Mouse (Mus musculus): ENCODE measurements around the gene Ube2n. TPM values are rescaled to one million over a fixed set of nuclear protein-coding genes. Genes with fewer than 3 reads are reported as not detected.

The Ube2n gene
- polyA plus RNA-seq, 1 experiment: 66.2 TPM

DNA sequence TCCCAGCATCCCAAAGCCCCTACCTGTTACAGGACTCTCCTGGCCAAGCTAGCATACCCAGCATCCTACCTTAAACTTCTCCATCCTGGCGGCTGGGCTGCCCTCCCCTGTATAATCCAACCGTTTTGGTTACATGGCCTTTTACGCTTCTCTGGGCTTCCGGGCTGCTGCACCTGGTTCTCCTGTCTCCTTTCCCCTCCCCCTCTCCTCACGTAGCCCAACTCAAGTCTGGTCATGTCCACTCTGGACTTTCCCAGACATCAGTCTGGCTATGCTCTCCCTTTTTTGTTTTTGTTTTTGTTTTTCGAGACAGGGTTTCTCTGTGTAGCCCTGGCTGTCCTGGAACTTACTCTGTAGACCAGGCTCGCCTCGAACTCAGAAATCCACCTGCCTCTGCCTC, 2.3 kb upstream of the Ube2n start:
- TF ChIP-seq GATA1 (IDR thresholded peaks at IDR 0.05; ENCODE audit: low read length): no peak

GRCm38 (mm10) chr10:95513768-95514556, 983 bp upstream of the Ube2n start:
- TF ChIP-seq GATA1 (IDR thresholded peaks at IDR 0.05; ENCODE audit: low read length): no peak

GRCm38 (mm10) chr10:95515293-95515931, 467 bp downstream of the Ube2n start:
- no peak for TF ChIP-seq GATA1 (IDR thresholded peaks at IDR 0.05; ENCODE audit: low read length)

DNA sequence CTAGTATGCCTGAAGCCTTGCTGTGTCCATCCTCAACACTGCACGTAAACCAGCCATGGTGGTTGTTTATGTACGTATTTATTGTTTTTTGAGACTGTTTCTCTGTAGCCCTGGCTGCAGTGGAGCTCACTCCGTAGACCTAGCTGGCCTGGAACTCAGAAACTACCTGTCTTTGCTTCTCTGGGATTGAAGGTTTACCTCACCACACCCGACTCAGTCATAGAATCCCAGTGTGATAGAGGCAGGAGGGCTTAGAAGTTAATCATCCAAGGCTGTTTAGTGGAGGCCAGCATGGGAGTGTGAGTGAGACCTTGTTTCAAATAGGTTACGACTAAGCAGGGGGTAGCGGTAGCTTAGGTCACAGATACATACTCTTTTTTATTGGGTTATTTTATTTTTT, 2.7 kb downstream of the Ube2n start:
- TF ChIP-seq GATA1 (IDR thresholded peaks at IDR 0.05; ENCODE audit: low read length): no peak

GRCm38 (mm10) chr10:95525037-95525675, 10.2 kb downstream of the Ube2n start:
- TF ChIP-seq GATA1 (IDR thresholded peaks at IDR 0.05; ENCODE audit: low read length): no peak

GRCm38 (mm10) chr10:95525871-95526270, 10.9 kb downstream of the Ube2n start:
- no peak for TF ChIP-seq GATA1 (IDR thresholded peaks at IDR 0.05; ENCODE audit: low read length)

DNA sequence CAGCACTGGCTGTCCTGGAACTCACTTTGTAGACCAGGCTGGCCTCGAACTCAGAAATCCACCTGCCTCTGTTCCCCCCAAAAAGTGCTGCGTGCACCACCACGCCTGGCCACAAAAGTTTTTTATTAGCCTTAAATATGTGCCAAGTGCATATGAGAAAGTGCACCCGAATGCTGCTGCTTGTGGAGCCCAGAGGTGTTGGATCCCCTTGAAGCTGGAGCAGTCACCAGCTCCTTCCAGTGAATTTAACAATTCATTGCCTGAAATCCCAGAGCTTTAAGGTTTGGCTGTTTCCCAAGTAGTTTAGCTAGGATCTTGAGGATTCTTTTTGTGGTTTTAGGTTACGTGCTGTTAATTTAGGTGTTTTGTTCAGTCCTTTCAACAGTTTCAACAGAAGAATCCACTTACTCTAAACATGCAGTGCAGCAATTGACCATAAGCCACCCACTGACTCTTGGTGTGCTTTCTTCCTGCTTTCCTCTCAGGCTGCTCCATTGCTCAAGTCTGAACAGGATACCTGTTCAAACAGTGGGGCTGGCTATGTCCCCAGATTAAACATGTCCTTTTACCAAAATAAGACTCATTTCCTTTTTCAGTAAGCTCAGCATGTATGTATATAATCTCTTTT, 11.7 kb downstream of the Ube2n start:
- TF ChIP-seq GATA1 (IDR thresholded peaks at IDR 0.05; ENCODE audit: low read length): no peak

GRCm38 (mm10) chr10:95530551-95531121, 15.7 kb downstream of the Ube2n start:
- TF ChIP-seq GATA1 (IDR thresholded peaks at IDR 0.05; ENCODE audit: low read length): no peak

- TF ChIP-seq GATA1 (IDR thresholded peaks at IDR 0.05; ENCODE audit: low read length): no peak
Measured at GRCm38 (mm10) chr10:95532916-95533315, 18.0 kb downstream of the Ube2n start.

DNA sequence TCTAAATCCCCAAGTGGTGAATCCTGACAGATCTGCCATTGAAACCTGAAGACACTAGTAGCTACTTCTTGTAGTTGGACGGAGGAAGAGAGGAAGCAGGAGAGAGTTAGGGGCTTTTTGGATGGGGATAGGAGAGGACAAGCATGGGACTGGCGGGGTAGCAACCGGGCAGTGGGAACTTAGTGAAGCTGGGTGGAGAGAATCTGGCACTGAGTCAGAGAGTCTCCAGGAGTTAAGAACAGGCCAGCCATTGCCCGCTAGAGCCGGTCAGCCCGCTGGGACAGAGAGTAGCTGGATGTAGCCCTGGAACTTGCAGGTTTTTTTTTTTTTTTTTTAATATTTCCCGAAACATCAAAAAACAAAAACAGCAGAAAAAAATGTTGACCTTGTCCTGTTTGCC, 18.4 kb downstream of the Ube2n start:
- TF ChIP-seq GATA1 (IDR thresholded peaks at IDR 0.05; ENCODE audit: low read length): no peak

- no peak for TF ChIP-seq GATA1 (IDR thresholded peaks at IDR 0.05; ENCODE audit: low read length)
Measured at GRCm38 (mm10) chr10:95535399-95536221, 20.7 kb downstream of the Ube2n start.

DNA sequence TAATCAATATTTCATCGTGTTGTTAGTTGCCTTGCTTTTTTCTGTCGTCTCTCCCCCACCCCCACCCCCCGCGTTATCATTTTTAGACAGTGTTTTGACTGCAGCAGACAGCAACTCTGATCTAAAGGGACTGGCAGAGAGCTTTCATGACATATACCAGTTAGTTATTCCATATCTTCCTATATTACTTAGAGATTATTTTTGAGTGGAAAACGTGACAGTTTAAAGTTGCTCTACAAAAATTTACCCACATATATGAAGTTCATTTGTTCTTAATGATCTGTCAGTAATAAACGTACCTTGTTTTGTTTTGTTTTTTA, 21.2 kb downstream of the Ube2n start:
- TF ChIP-seq GATA1 (IDR thresholded peaks at IDR 0.05; ENCODE audit: low read length): no peak

DNA sequence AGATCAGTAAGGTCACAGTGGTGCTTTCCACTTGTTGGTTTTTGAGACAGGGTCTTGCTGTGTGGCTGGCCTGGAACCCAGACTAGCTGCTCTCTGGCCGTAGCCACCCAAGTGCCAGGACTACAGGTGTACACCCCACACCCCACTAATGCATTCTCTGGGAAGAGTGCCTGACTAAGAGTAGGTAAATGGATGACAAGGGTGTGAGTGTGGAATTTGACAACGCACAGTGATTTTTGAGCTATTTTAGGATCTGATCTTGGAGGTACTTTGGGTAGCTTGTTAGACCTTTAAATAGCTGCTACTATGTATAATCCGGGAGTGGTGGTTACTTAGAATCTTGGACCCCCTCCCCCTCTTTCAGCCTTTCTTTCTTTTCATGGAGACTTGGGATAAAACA, 24.3 kb downstream of the Ube2n start:
- TF ChIP-seq GATA1 (IDR thresholded peaks at IDR 0.05; ENCODE audit: low read length): no peak

DNA sequence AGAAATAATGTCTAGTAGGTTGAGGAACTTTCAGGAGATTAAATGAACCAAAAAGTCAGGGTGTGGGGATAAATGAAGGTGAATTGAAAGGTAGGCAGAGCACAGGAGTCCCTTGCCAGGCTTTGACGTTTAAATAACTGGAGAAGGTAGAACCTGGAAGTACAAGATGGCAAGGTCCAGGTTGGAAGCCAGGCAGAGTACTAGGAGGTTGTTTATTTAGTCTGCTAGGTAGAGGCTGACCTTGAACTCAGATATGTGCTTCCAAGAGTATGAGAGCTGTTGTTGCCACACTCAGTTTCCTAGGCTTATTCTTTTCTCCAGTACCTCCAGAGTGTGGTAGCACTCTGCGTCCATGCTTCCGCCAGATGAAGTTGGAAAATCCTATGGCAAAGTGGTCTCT, 24.9 kb downstream of the Ube2n start:
- TF ChIP-seq GATA1 (IDR thresholded peaks at IDR 0.05; ENCODE audit: low read length): no peak

GRCm38 (mm10) chr10:95542916-95543315, 28.0 kb downstream of the Ube2n start:
- no peak for TF ChIP-seq GATA1 (IDR thresholded peaks at IDR 0.05; ENCODE audit: low read length)
